Comparison of ENCODE assay signal across 27 mouse cellular contexts in the genomic region with DNA sequence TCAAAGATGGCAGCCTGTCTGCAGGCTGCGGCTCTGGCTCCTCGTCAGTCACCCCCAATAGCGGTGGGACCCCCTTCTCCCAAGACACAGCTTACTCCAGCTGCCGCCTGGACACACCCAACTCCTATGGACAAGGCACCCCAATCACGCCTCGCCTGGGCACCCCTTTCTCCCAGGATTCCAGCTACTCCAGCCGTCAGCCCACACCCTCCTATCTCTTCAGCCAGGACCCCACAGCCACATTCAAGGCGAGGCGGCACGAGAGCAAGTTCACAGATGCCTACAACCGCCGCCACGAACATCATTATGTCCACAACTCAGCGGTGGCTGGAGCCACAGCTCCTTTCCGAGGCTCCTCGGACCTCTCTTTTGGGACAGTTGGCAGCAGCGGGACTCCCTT. TPM values are rescaled to one million over a fixed set of nuclear protein-coding genes. Genes with fewer than 3 reads are reported as not detected.
DNase-seq lines count a peak whose midpoint lies in the region; ATAC-seq lines count a peak whose summit lies in the region.
"Had no signal": no experiment of that assay in that cellular context is flagged by ENCODE, and none has a peak within 500 bp of the region (broad histone marks: within the 10 kb centered on the region; RNA-seq: fewer than 3 reads in every experiment).

No protein-coding gene starts in this region.

- no peak overlapping the region for H3K27ac ChIP-seq in forebrain, embryonic 10.5 days
- no peak overlapping the region for H3K27ac ChIP-seq in forebrain, embryonic 11.5 days (ENCODE audit: low read depth, low read length)
- no peak overlapping the region for H3K27ac ChIP-seq in hindbrain, embryonic 13.5 days
- H3K27ac ChIP-seq in hindbrain, embryonic 16.5 days (ENCODE audit: low read depth, low read length), result no peak overlapping the region
- H3K27ac ChIP-seq in neural tube, embryonic 13.5 days (replicated peaks), result no peak overlapping the region
- no peak overlapping the region for H3K27ac ChIP-seq in embryonic facial prominence, embryonic 10.5 days (replicated peaks)
- H3K27ac ChIP-seq: embryonic facial prominence, embryonic 12.5 days; heart, embryonic 10.5 days; heart, embryonic 15.5 days; kidney, postnatal 0 days; lung, embryonic 15.5 days had no signal

- peaks cover 87% of the 10 kb centered on the region for H3K36me3 ChIP-seq in forebrain, embryonic 10.5 days (replicated peaks)
- peaks cover 11% of the 10 kb centered on the region; the same call in 1 of the 2 replicates for H3K36me3 ChIP-seq in forebrain, embryonic 11.5 days (ENCODE audit: control insufficient read depth, insufficient read depth, low read length)
- H3K36me3 ChIP-seq in hindbrain, embryonic 13.5 days, result peaks cover 44% of the 10 kb centered on the region
- peaks cover 29% of the 10 kb centered on the region for H3K36me3 ChIP-seq in hindbrain, embryonic 16.5 days (ENCODE audit: control insufficient read depth, insufficient read depth, low read length)
- H3K36me3 ChIP-seq in neural tube, embryonic 13.5 days, result peaks cover 62% of the 10 kb centered on the region
- peaks cover 83% of the 10 kb centered on the region for H3K36me3 ChIP-seq in embryonic facial prominence, embryonic 10.5 days (replicated peaks)

- no peaks in the 10 kb centered on the region for H3K9me3 ChIP-seq in forebrain, embryonic 10.5 days
- H3K9me3 ChIP-seq in forebrain, embryonic 11.5 days (ENCODE audit: control insufficient read depth, low read length), result no peaks in the 10 kb centered on the region
- H3K9me3 ChIP-seq in hindbrain, embryonic 13.5 days, result no peaks in the 10 kb centered on the region
- no peaks in the 10 kb centered on the region for H3K9me3 ChIP-seq in hindbrain, embryonic 16.5 days (ENCODE audit: control insufficient read depth, low read length)
- H3K9me3 ChIP-seq in neural tube, embryonic 13.5 days, result no peaks in the 10 kb centered on the region
- no peaks in the 10 kb centered on the region for H3K9me3 ChIP-seq in embryonic facial prominence, embryonic 10.5 days
- H3K9me3 ChIP-seq: embryonic facial prominence, embryonic 12.5 days; heart, embryonic 10.5 days; heart, embryonic 15.5 days; lung, embryonic 15.5 days had no signal

- no peaks in the 10 kb centered on the region for H3K27me3 ChIP-seq in forebrain, embryonic 10.5 days (ENCODE audit: poor library complexity, severe bottlenecking)
- no peaks in the 10 kb centered on the region for H3K27me3 ChIP-seq in forebrain, embryonic 11.5 days (ENCODE audit: control insufficient read depth, insufficient read depth, low read length)
- H3K27me3 ChIP-seq in hindbrain, embryonic 13.5 days, result no peaks in the 10 kb centered on the region
- H3K27me3 ChIP-seq in hindbrain, embryonic 16.5 days (replicated peaks; ENCODE audit: control insufficient read depth, insufficient read depth, low read length), result no peaks in the 10 kb centered on the region
- H3K27me3 ChIP-seq in neural tube, embryonic 13.5 days, result no peaks in the 10 kb centered on the region
- H3K27me3 ChIP-seq in embryonic facial prominence, embryonic 10.5 days (replicated peaks; ENCODE audit: low read depth, poor library complexity, severe bottlenecking), result no peaks in the 10 kb centered on the region
- H3K27me3 ChIP-seq: embryonic facial prominence, embryonic 12.5 days; heart, embryonic 15.5 days; lung, embryonic 15.5 days; Patski had no signal

- H3K4me1 ChIP-seq in forebrain, embryonic 10.5 days, result peaks cover 78% of the 10 kb centered on the region
- H3K4me1 ChIP-seq in forebrain, embryonic 11.5 days (replicated peaks; ENCODE audit: control insufficient read depth, insufficient read depth, low read length), result peaks cover 25% of the 10 kb centered on the region
- peaks cover 88% of the 10 kb centered on the region for H3K4me1 ChIP-seq in hindbrain, embryonic 13.5 days (replicated peaks)
- H3K4me1 ChIP-seq in hindbrain, embryonic 16.5 days (ENCODE audit: control insufficient read depth, insufficient read depth, low read depth, low read length), result peaks cover 59% of the 10 kb centered on the region
- peaks cover 88% of the 10 kb centered on the region for H3K4me1 ChIP-seq in neural tube, embryonic 13.5 days (replicated peaks)
- H3K4me1 ChIP-seq in embryonic facial prominence, embryonic 10.5 days, result peaks cover 83% of the 10 kb centered on the region

- no peak overlapping the region for H3K4me2 ChIP-seq in forebrain, embryonic 11.5 days (ENCODE audit: low read depth, low read length, severe bottlenecking)
- no peak overlapping the region for H3K4me2 ChIP-seq in hindbrain, embryonic 13.5 days
- H3K4me2 ChIP-seq in hindbrain, embryonic 16.5 days (ENCODE audit: low read length), result no peak overlapping the region
- 0 out of 2 replicates have a peak overlapping the region, but pooled peaks have one; percentile 1 for H3K4me2 ChIP-seq in neural tube, embryonic 13.5 days
- H3K4me2 ChIP-seq: embryonic facial prominence, embryonic 12.5 days; heart, embryonic 15.5 days; lung, embryonic 15.5 days; midbrain, embryonic 11.5 days had no signal

- 91% methylated on average over 17 of the region's 17 CpGs for WGBS in forebrain, embryonic 10.5 days
- WGBS in forebrain, embryonic 11.5 days, result 87% methylated on average over 17 of the region's 17 CpGs
- 85% methylated on average over 17 of the region's 17 CpGs for WGBS in hindbrain, embryonic 13.5 days
- WGBS in hindbrain, embryonic 16.5 days, result 79% methylated on average over 17 of the region's 17 CpGs
- whole genome bisulfite sequencing in neural tube, embryonic 13.5 days, result 85% methylated on average over 17 of the region's 17 CpGs
- WGBS in embryonic facial prominence, embryonic 10.5 days, result 88% methylated on average over 17 of the region's 17 CpGs

- H3K4me3 ChIP-seq in forebrain, embryonic 10.5 days, result 0 out of 2 replicates have a peak overlapping the region, but pooled peaks have one; percentile 15
- H3K4me3 ChIP-seq in forebrain, embryonic 11.5 days (ENCODE audit: low read depth, low read length), result no peak overlapping the region
- no peak overlapping the region for H3K4me3 ChIP-seq in hindbrain, embryonic 13.5 days
- no peak overlapping the region for H3K4me3 ChIP-seq in hindbrain, embryonic 16.5 days (ENCODE audit: low read length)
- H3K4me3 ChIP-seq in neural tube, embryonic 13.5 days, result no peak overlapping the region
- peak overlapping the region; percentile 11; the same call in 1 of the 2 replicates for H3K4me3 ChIP-seq in embryonic facial prominence, embryonic 10.5 days
- H3K4me3 ChIP-seq: embryonic facial prominence, embryonic 12.5 days; heart, embryonic 10.5 days; heart, embryonic 15.5 days; lung, embryonic 15.5 days had no signal

- no peak for ATAC-seq in forebrain, embryonic 11.5 days (replicated peaks; ENCODE audit: low FRiP score)
- ATAC-seq in hindbrain, embryonic 13.5 days (ENCODE audit: low FRiP score), result no peak
- no peak for ATAC-seq in hindbrain, embryonic 16.5 days
- no peak for ATAC-seq in neural tube, embryonic 13.5 days (ENCODE audit: low read depth)
- ATAC-seq: CD4-positive, CD25-positive, alpha-beta regulatory T cell, adult 4 months; intestine, embryonic 16.5 days; Patski had no signal

- DNase-seq in forebrain, embryonic 10.5 days (ENCODE audit: extremely low spot score, low spot score), result no peak
- DNase-seq in forebrain, embryonic 11.5 days (ENCODE audit: low spot score), result no peak
- no peak for DNase-seq in neural tube, embryonic 10.5 days (ENCODE audit: extremely low spot score, low spot score)
- no peak for DNase-seq in embryonic facial prominence, embryonic 10.5 days (ENCODE audit: low spot score)
- DNase-seq: adrenal gland, postnatal 10 days; gastrocnemius, postnatal 10 days; kidney, adult 8-10 months; kidney, postnatal 4 days; layer of hippocampus, postnatal 36 days; left cerebral cortex, postnatal 4 days; liver; right cerebral cortex, adult 18-20 months; spleen, adult 18-20 months; thymus, postnatal 14 days had no signal

- no peak overlapping the region for H3K9ac ChIP-seq in forebrain, embryonic 11.5 days (ENCODE audit: low read length)
- H3K9ac ChIP-seq in hindbrain, embryonic 13.5 days, result peak overlapping the region; percentile 64; the same call in 1 of the 2 replicates
- no peak overlapping the region; the same call in 1 of the 2 replicates for H3K9ac ChIP-seq in hindbrain, embryonic 16.5 days (ENCODE audit: low read depth, low read length)
- H3K9ac ChIP-seq in neural tube, embryonic 13.5 days, result no peak overlapping the region
- H3K9ac ChIP-seq: embryonic facial prominence, embryonic 12.5 days; heart, embryonic 15.5 days; lung, embryonic 15.5 days had no signal

RNA-seq across cellular contexts. Expression of gene Setd1b, which starts 5.6 kb away (rescaled TPM):
- 7.6 and 8.1 TPM in 2 replicates for polyA plus RNA-seq in forebrain, embryonic 10.5 days (2016; fragmentation: Nextera tagmentation; extraction: Ambion mirVana)
- polyA plus RNA-seq in forebrain, embryonic 11.5 days (2014; fragmentation: Nextera tagmentation; extraction: Ambion mirVana), result 13.9 and 15.0 TPM in 2 replicates
- polyA plus RNA-seq in hindbrain, embryonic 13.5 days (2015; fragmentation: Nextera tagmentation; extraction: Ambion mirVana), result 12.9 and 13.1 TPM in 2 replicates
- polyA plus RNA-seq in hindbrain, embryonic 16.5 days (2015; fragmentation: Nextera tagmentation; extraction: Ambion mirVana), result 9.5 and 9.8 TPM in 2 replicates
- polyA plus RNA-seq in neural tube, embryonic 13.5 days (2015; fragmentation: Nextera tagmentation; extraction: Ambion mirVana), result 11.5 and 13.1 TPM in 2 replicates
- 8.1 TPM in 2 replicates for polyA plus RNA-seq in embryonic facial prominence, embryonic 10.5 days (2016; fragmentation: Nextera tagmentation; extraction: Ambion mirVana)

RNA-seq across cellular contexts. Expression of gene Rhof, which starts 15.1 kb away (rescaled TPM):
- polyA plus RNA-seq in forebrain, embryonic 10.5 days (2016; fragmentation: Nextera tagmentation; extraction: Ambion mirVana), result 1.2 and 1.5 TPM in 2 replicates
- 1.2 and 1.9 TPM in 2 replicates for polyA plus RNA-seq in forebrain, embryonic 11.5 days (2014; fragmentation: Nextera tagmentation; extraction: Ambion mirVana)
- 5.1 and 5.8 TPM in 2 replicates for polyA plus RNA-seq in hindbrain, embryonic 13.5 days (2015; fragmentation: Nextera tagmentation; extraction: Ambion mirVana)
- 26.6 and 29.7 TPM in 2 replicates for polyA plus RNA-seq in hindbrain, embryonic 16.5 days (2015; fragmentation: Nextera tagmentation; extraction: Ambion mirVana)
- 4.2 and 4.4 TPM in 2 replicates for polyA plus RNA-seq in neural tube, embryonic 13.5 days (2015; fragmentation: Nextera tagmentation; extraction: Ambion mirVana)
- polyA plus RNA-seq in embryonic facial prominence, embryonic 10.5 days (2016; fragmentation: Nextera tagmentation; extraction: Ambion mirVana), result 1.2 and 2.2 TPM in 2 replicates

RNA-seq across cellular contexts. Expression of gene Psmd9, which starts 21.6 kb away (rescaled TPM):
- 80.5 and 84.6 TPM in 2 replicates for polyA plus RNA-seq in forebrain, embryonic 10.5 days (2016; fragmentation: Nextera tagmentation; extraction: Ambion mirVana)
- 68.5 and 77.8 TPM in 2 replicates for polyA plus RNA-seq in forebrain, embryonic 11.5 days (2014; fragmentation: Nextera tagmentation; extraction: Ambion mirVana)
- polyA plus RNA-seq in hindbrain, embryonic 13.5 days (2015; fragmentation: Nextera tagmentation; extraction: Ambion mirVana), result 76.0 and 79.3 TPM in 2 replicates
- polyA plus RNA-seq in hindbrain, embryonic 16.5 days (2015; fragmentation: Nextera tagmentation; extraction: Ambion mirVana), result 77.2 and 89.4 TPM in 2 replicates
- 66.9 and 67.9 TPM in 2 replicates for polyA plus RNA-seq in neural tube, embryonic 13.5 days (2015; fragmentation: Nextera tagmentation; extraction: Ambion mirVana)
- polyA plus RNA-seq in embryonic facial prominence, embryonic 10.5 days (2016; fragmentation: Nextera tagmentation; extraction: Ambion mirVana), result 79.1 and 89.3 TPM in 2 replicates

RNA-seq across cellular contexts. Expression of gene Hpd, which starts 35.0 kb away (rescaled TPM):
- 0.31 TPM in 1 of 2 replicates, not detected in the other for polyA plus RNA-seq in forebrain, embryonic 10.5 days (2016; fragmentation: Nextera tagmentation; extraction: Ambion mirVana)
- polyA plus RNA-seq in forebrain, embryonic 11.5 days (2014; fragmentation: Nextera tagmentation; extraction: Ambion mirVana), result not detected in 2 replicates
- polyA plus RNA-seq in hindbrain, embryonic 13.5 days (2015; fragmentation: Nextera tagmentation; extraction: Ambion mirVana), result not detected in 2 replicates
- not detected in 2 replicates for polyA plus RNA-seq in hindbrain, embryonic 16.5 days (2015; fragmentation: Nextera tagmentation; extraction: Ambion mirVana)
- polyA plus RNA-seq in neural tube, embryonic 13.5 days (2015; fragmentation: Nextera tagmentation; extraction: Ambion mirVana), result not detected in 2 replicates
- not detected in 2 replicates for polyA plus RNA-seq in embryonic facial prominence, embryonic 10.5 days (2016; fragmentation: Nextera tagmentation; extraction: Ambion mirVana)
- polyA plus RNA-seq: CD4-positive, CD25-positive, alpha-beta regulatory T cell, adult 4 months; embryonic facial prominence, embryonic 12.5 days; heart, embryonic 15.5 days; lung, embryonic 15.5 days; midbrain, embryonic 11.5 days; neural tube, embryonic 11.5 days; Patski had no signal

Comparison
In these comparisons a context has a peak if more than half of its experiments do, and no peak if none do; other contexts are left out.
1. H3K4me3 ChIP-seq: peak in forebrain, embryonic 10.5 days (single experiment) and embryonic facial prominence, embryonic 10.5 days (single experiment); none in forebrain, embryonic 11.5 days (single experiment), hindbrain, embryonic 13.5 days (single experiment), hindbrain, embryonic 16.5 days (single experiment) and neural tube, embryonic 13.5 days (single experiment).